Mouse (Mus musculus): ENCODE results near the gene Kbtbd7.

GRCm38 (mm10) chr14:79393289-79393688 lies 33.0 kb upstream of the Kbtbd7 start:
- no peak for TF ChIP-seq CTCF (IDR thresholded peaks at IDR 0.05; ENCODE audit: low read depth)
- no peak for TF ChIP-seq EP300 (IDR thresholded peaks at IDR 0.05; ENCODE audit: low read depth)

All from liver, postnatal 0 days (tissue).